Mouse (Mus musculus) kidney, adult 2 months (tissue): Measurements from ENCODE around the gene Cers6. TPM values are rescaled to one million over a fixed set of nuclear protein-coding genes. Genes with fewer than 3 reads are reported as not detected.

Experiments used
- DNase-seq: peaks from one replicate; pipeline ENCODE4 v3.0.0; 2021
- H3K27ac ChIP-seq: fragments of 200-500 bp; 2 replicates; pipeline ENCODE4 v1.5.1; 2012; ENCODE audit warnings: low read depth, low read length, control low read depth, inconsistent platforms; ENCODE audit not compliant: insufficient read depth
- H3K27me3 ChIP-seq: fragments of 200-500 bp; replicated peaks from 2 replicates; pipeline ENCODE4 v1.6.1; 2012; ENCODE audit warnings: mild to moderate bottlenecking, moderate library complexity, low read length, inconsistent platforms; ENCODE audit not compliant: control insufficient read depth, insufficient read depth
- H3K36me3 ChIP-seq: fragments of 200-500 bp; 2 replicates; pipeline ENCODE4 v1.6.1; 2012; ENCODE audit warnings: mild to moderate bottlenecking, moderate library complexity, low read length, inconsistent platforms; ENCODE audit not compliant: control insufficient read depth, insufficient read depth
- H3K4me1 ChIP-seq: fragments of 200-500 bp; 2 replicates; pipeline ENCODE4 v1.6.1; 2011; ENCODE audit warnings: low read length; ENCODE audit not compliant: control insufficient read depth, insufficient read depth
- H3K4me3 ChIP-seq: fragments of 200-500 bp; 2 replicates; pipeline ENCODE4 v1.5.1; 2011; ENCODE audit warnings: mild to moderate bottlenecking, low read depth, low read length, control low read depth; ENCODE audit not compliant: insufficient read depth
- CTCF ChIP-seq: fragments of 200-500 bp; conservative IDR thresholded peaks from 2 replicates; pipeline ENCODE4 v1.5.1; 2011; ENCODE audit warnings: low read depth, mild to moderate bottlenecking, control low read depth, low read length, moderate library complexity, mixed read lengths; ENCODE audit not compliant: insufficient read depth, insufficient read length
- POLR2A ChIP-seq: fragments of 200-500 bp; IDR thresholded peaks from one replicate; pipeline ENCODE4 v1.6.1; 2011; ENCODE audit warnings: low read depth, low read length, control low read depth
- WGBS: fragments of 180-500 bp; shearing (Covaris S2); methylation state at CpG from one replicate; pipeline ENCODE4 v1.1.7; 2018; 5-methylcytosine and 5-hydroxymethylcytosine counted together
- polyA plus RNA-seq: library from polyadenylated mRNA; depleted of rRNA; stranded (reverse); fragments of >200 nt; gene quantifications from 2 replicates; pipeline ENCODE4 v1.2.3, GENCODE M21; 2012

Cers6 gene
- polyA plus RNA-seq, 1 experiment: 11.1 TPM

- TF ChIP-seq CTCF (no peak), POLR2A (no peak)
- Histone ChIP-seq H3K27me3 (no peaks in the 10 kb centered on the region), H3K36me3 (no peaks in the 10 kb centered on the region), H3K27ac (no peak overlapping the region), H3K4me3 (no peak overlapping the region), H3K4me1 (no peaks in the 10 kb centered on the region)
- no peak for DNase-seq
- WGBS: 78% methylated on average over 8 of the region's 8 CpGs
Observed at GRCm38 (mm10) chr2:69086505-69087260, 225.4 kb downstream of the Cers6 start.

- no peaks in the 10 kb centered on the region for H3K4me1 ChIP-seq
- no peak overlapping the region for H3K27ac ChIP-seq
- H3K4me3 ChIP-seq: no peak overlapping the region
- no peak for TF ChIP-seq CTCF
- no peak for TF ChIP-seq POLR2A
- H3K27me3 ChIP-seq: no peaks in the 10 kb centered on the region
- no peak for DNase-seq
- no peaks in the 10 kb centered on the region for H3K36me3 ChIP-seq
Observed at GRCm38 (mm10) chr2:69095836-69096235, 234.6 kb downstream of the Cers6 start.

GRCm38 (mm10) chr2:69096821-69097220 is 235.6 kb downstream of the Cers6 start:
- DNase-seq: no peak
- WGBS: 87% methylated on average over 4 of the region's 4 CpGs
- Histone ChIP-seq H3K36me3 (no peaks in the 10 kb centered on the region), H3K4me1 (no peaks in the 10 kb centered on the region), H3K4me3 (no peak overlapping the region), H3K27ac (no peak overlapping the region), H3K27me3 (no peaks in the 10 kb centered on the region)
- no peak for TF ChIP-seq CTCF
- TF ChIP-seq POLR2A: no peak

DNA sequence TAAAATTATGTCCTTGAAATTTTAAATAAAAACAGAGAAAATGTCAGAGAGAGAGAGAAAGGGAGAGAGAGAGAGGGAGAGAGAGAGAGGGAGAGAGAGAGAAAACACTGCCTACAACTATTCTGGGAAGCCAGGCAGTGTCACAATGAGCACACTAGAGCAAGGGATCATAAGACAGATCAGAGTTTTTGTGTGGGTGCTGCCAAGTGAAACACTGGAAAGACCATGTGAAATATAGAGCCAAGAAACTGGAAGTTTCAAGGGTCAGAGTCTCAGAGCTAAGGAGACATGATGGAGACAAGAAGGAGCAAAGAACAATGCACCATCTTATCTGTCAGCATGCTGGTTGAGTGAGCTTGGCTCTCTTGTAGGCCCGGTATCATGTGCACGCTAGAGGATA is 236.3 kb downstream of the Cers6 start:
- Histone ChIP-seq H3K27ac (no peak overlapping the region), H3K4me1 (no peaks in the 10 kb centered on the region), H3K27me3 (no peaks in the 10 kb centered on the region), H3K4me3 (no peak overlapping the region), H3K36me3 (no peaks in the 10 kb centered on the region)
- WGBS: 71% methylated on average over 2 of the region's 2 CpGs
- DNase-seq: peak; percentile 62
- TF ChIP-seq POLR2A (no peak), CTCF (no peak)

DNA sequence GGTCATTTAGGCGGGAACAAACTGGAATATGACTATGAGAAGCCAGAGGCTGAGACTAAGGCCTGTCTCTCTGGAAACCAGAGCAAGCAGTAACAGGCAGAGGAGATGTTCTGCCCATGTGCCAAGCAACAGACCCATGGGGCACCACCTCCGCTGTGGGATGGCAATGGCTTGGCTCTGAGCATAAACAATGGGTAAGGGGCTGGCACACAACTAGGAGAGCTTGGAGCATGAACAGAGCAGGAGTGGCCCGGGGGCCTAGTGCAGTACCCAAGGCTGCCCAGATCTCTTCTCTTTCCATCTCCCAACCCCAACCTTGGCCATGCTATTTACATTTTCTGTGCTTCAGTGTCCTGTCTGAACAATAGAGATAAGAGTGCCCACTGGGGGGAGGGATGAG is 237.5 kb downstream of the Cers6 start:
- H3K4me1 ChIP-seq: no peaks in the 10 kb centered on the region
- no peak overlapping the region for H3K4me3 ChIP-seq
- WGBS: 94% methylated on average over 3 of the region's 3 CpGs
- no peaks in the 10 kb centered on the region for H3K27me3 ChIP-seq
- no peak for DNase-seq
- no peak for TF ChIP-seq POLR2A
- no peak for TF ChIP-seq CTCF
- no peaks in the 10 kb centered on the region for H3K36me3 ChIP-seq
- no peak overlapping the region for H3K27ac ChIP-seq

GRCm38 (mm10) chr2:69099147-69099546 is 237.9 kb downstream of the Cers6 start:
- H3K4me1 ChIP-seq: no peaks in the 10 kb centered on the region
- 97% methylated on average over 7 of the region's 7 CpGs for WGBS
- no peak overlapping the region for H3K27ac ChIP-seq
- no peak overlapping the region for H3K4me3 ChIP-seq
- H3K36me3 ChIP-seq: no peaks in the 10 kb centered on the region
- TF ChIP-seq POLR2A (no peak), CTCF (no peak)
- DNase-seq: no peak
- H3K27me3 ChIP-seq: no peaks in the 10 kb centered on the region

GRCm38 (mm10) chr2:69100706-69101105 is 239.5 kb downstream of the Cers6 start:
- no peak overlapping the region for H3K4me3 ChIP-seq
- H3K4me1 ChIP-seq: no peaks in the 10 kb centered on the region
- H3K27ac ChIP-seq: no peak overlapping the region
- peak; percentile 87 for TF ChIP-seq CTCF
- TF ChIP-seq POLR2A: no peak
- 8% methylated on average over 3 of the region's 3 CpGs for WGBS
- no peaks in the 10 kb centered on the region for H3K36me3 ChIP-seq
- H3K27me3 ChIP-seq: no peaks in the 10 kb centered on the region
- DNase-seq: peak; percentile 61
